ENCODE assay signal across 15 mouse cellular contexts in the genomic region with DNA sequence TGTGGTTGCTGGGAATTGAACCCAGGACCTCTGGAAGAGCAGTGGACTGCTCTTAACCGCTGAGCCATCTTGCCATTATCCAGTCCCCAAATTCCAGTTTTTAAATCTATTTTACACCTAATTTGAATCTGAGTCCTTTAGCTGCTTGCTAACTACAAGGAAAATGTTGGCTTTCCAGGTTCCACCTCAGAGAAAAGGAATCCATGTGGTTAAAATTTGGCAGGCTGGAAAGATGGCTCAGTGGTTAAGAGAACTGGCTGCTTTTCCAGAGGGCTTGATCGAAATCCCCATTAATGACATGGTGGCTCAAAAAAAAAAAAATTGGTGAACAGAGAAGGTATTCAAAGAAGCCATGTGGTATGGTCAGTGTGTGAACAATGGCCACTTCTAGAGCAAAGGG.
"Had no signal": no experiment of that assay in that cellular context is flagged by ENCODE, and none has a peak within 500 bp of the region (broad histone marks: within the 10 kb centered on the region; RNA-seq: fewer than 3 reads in every experiment).

No protein-coding gene starts in this region.

- DNase-seq: gastrocnemius, postnatal 14 days; gastrocnemius, postnatal 36 days; heart, adult 11 months; heart, adult 2 months; heart, postnatal 14 days; heart, postnatal 4 days; kidney, adult 11 months; kidney, adult 2 months; kidney, adult 9 months; kidney, postnatal 14 days; kidney, postnatal 4 days; liver; liver, embryonic 13.5 days had no signal

- ATAC-seq: hindbrain, postnatal 0 days; intestine, embryonic 16.5 days had no signal
